ENCODE assay signal across 30 mouse cellular contexts in genomic region chr13:8050930-8051495, GRCm38 (mm10).
"Had no signal": no experiment of that assay in that cellular context is flagged by ENCODE, and none has a peak within 500 bp of the region (broad histone marks: within the 10 kb centered on the region; RNA-seq: fewer than 3 reads in every experiment).

No protein-coding gene starts in this region.

- ATAC-seq: liver, embryonic 12.5 days; liver, postnatal 0 days; lung, postnatal 0 days; midbrain, embryonic 13.5 days; midbrain, embryonic 15.5 days; midbrain, embryonic 16.5 days had no signal

- H3K9ac ChIP-seq: liver, embryonic 12.5 days; liver, embryonic 13.5 days; liver, embryonic 14.5 days; liver, embryonic 15.5 days; liver, postnatal 0 days; lung, embryonic 14.5 days; lung, embryonic 15.5 days; midbrain, embryonic 12.5 days; midbrain, embryonic 13.5 days; midbrain, embryonic 15.5 days; neural tube, embryonic 12.5 days; neural tube, embryonic 13.5 days had no signal

- H3K9me3 ChIP-seq: liver, embryonic 12.5 days; liver, embryonic 13.5 days; liver, embryonic 15.5 days; lung, embryonic 15.5 days; midbrain, embryonic 10.5 days; midbrain, embryonic 12.5 days; midbrain, embryonic 13.5 days; midbrain, embryonic 15.5 days; neural tube, embryonic 12.5 days; neural tube, embryonic 13.5 days had no signal

- H3K27me3 ChIP-seq: liver, embryonic 12.5 days; liver, embryonic 13.5 days; liver, embryonic 15.5 days; lung, embryonic 15.5 days; megakaryocyte, embryonic 14.5 days; midbrain, embryonic 12.5 days; midbrain, embryonic 13.5 days; midbrain, embryonic 15.5 days; neural tube, embryonic 12.5 days; neural tube, embryonic 13.5 days had no signal

- H3K4me3 ChIP-seq: left cerebral cortex, adult 2 months; liver, embryonic 12.5 days; liver, embryonic 13.5 days; liver, embryonic 15.5 days; lung, embryonic 15.5 days; megakaryocyte, embryonic 14.5 days; midbrain, embryonic 10.5 days; midbrain, embryonic 12.5 days; midbrain, embryonic 13.5 days; midbrain, embryonic 15.5 days; myocyte; neural tube, embryonic 12.5 days; neural tube, embryonic 13.5 days had no signal

- H3K27ac ChIP-seq: left cerebral cortex, adult 2 months; liver, embryonic 12.5 days; liver, embryonic 13.5 days; liver, embryonic 14.5 days; liver, embryonic 15.5 days; lung, embryonic 15.5 days; macrophage; midbrain, embryonic 10.5 days; midbrain, embryonic 12.5 days; midbrain, embryonic 13.5 days; midbrain, embryonic 15.5 days; neural tube, embryonic 12.5 days; neural tube, embryonic 13.5 days had no signal

- H3K4me2 ChIP-seq: liver, embryonic 11.5 days; liver, embryonic 12.5 days; liver, embryonic 13.5 days; liver, embryonic 15.5 days; lung, embryonic 14.5 days; lung, embryonic 15.5 days; midbrain, embryonic 11.5 days; midbrain, embryonic 12.5 days; midbrain, embryonic 13.5 days; midbrain, embryonic 15.5 days; neural tube, embryonic 12.5 days; neural tube, embryonic 13.5 days had no signal

- H3K4me1 ChIP-seq: liver, embryonic 12.5 days; liver, embryonic 13.5 days; liver, embryonic 15.5 days; lung, embryonic 15.5 days; megakaryocyte, embryonic 14.5 days; midbrain, embryonic 10.5 days; midbrain, embryonic 12.5 days; midbrain, embryonic 13.5 days; midbrain, embryonic 15.5 days; neural tube, embryonic 12.5 days; neural tube, embryonic 13.5 days had no signal

- DNase-seq: left cerebral cortex, postnatal 4 days; liver; liver, embryonic 13.5 days; liver, postnatal 0 days; lung, adult 18-20 months; lung, adult 2 months; lung, embryonic 14.5 days; lung, postnatal 10 days; lung, postnatal 14 days; lung, postnatal 36 days; lung, postnatal 4 days; midbrain, embryonic 14.5 days had no signal

- H3K36me3 ChIP-seq: liver, embryonic 12.5 days; liver, embryonic 13.5 days; liver, embryonic 15.5 days; lung, embryonic 15.5 days; midbrain, embryonic 10.5 days; midbrain, embryonic 12.5 days; midbrain, embryonic 13.5 days; midbrain, embryonic 15.5 days; neural tube, embryonic 12.5 days; neural tube, embryonic 13.5 days had no signal
